Mouse (Mus musculus) forebrain, embryonic 15.5 days (tissue): Measurements from ENCODE around the gene Mamld1. TPM values are rescaled to one million over a fixed set of nuclear protein-coding genes. Genes with fewer than 3 reads are reported as not detected.

Experiments used
- ATAC-seq: fragments of 200-750 bp; cut with Nextera tagmentation; replicated peaks from 2 replicates; pipeline ENCODE4 v1.8.0; 2017; ENCODE audit warnings: mild to moderate bottlenecking, moderate TSS enrichment, moderate library complexity
- H3K27ac ChIP-seq: fragments of 300-500 bp; sonication (generic); replicated peaks from 2 replicates; pipeline ENCODE4 v1.5.1; 2015; ENCODE audit warnings: mild to moderate bottlenecking, inconsistent platforms
- H3K27me3 ChIP-seq: fragments of 300-500 bp; sonication (generic); 2 replicates; pipeline ENCODE4 v1.6.1; 2015; ENCODE audit warnings: inconsistent platforms
- H3K36me3 ChIP-seq: fragments of 300-500 bp; sonication (generic); 2 replicates; pipeline ENCODE4 v1.6.1; 2015; ENCODE audit warnings: mild to moderate bottlenecking, inconsistent platforms
- H3K4me1 ChIP-seq: fragments of 300-500 bp; sonication (generic); 2 replicates; pipeline ENCODE4 v1.6.1; 2015; ENCODE audit warnings: inconsistent platforms
- H3K4me2 ChIP-seq: fragments of 300-500 bp; sonication (generic); replicated peaks from 2 replicates; pipeline ENCODE4 v1.6.1; 2015; ENCODE audit warnings: mild to moderate bottlenecking, inconsistent platforms
- H3K4me3 ChIP-seq: fragments of 300-500 bp; sonication (generic); 2 replicates; pipeline ENCODE4 v1.5.1; 2015; ENCODE audit warnings: mild to moderate bottlenecking, inconsistent platforms
- H3K9ac ChIP-seq: fragments of 300-500 bp; sonication (generic); replicated peaks from 2 replicates; pipeline ENCODE4 v1.6.1; 2015; ENCODE audit warnings: mild to moderate bottlenecking, inconsistent platforms
- H3K9me3 ChIP-seq: fragments of 300-500 bp; sonication (generic); 2 replicates; pipeline ENCODE4 v1.6.1; 2016; ENCODE audit warnings: inconsistent platforms
- WGBS: fragments of 180-500 bp; shearing (Covaris S2); methylation state at CpG from one replicate; pipeline ENCODE4 v1.1.7; 2015; ENCODE audit warnings: mixed read lengths; 5-methylcytosine and 5-hydroxymethylcytosine counted together
- polyA plus RNA-seq: library from polyadenylated mRNA; unstranded; fragments of >200 nt; fragmentation: Nextera tagmentation; extraction: Ambion mirVana; gene quantifications from 2 replicates; pipeline ENCODE4 v1.2.1, GENCODE M21; 2015

Mamld1 gene
- polyA plus RNA-seq, 1 experiment from 2014 or later = 4.3 TPM

GRCm38 (mm10) chrX:71181526-71181925 lies 131.5 kb downstream of the Mamld1 start:
- peak; percentile 53; the same call in 1 of the 2 replicates for ATAC-seq
- no peak overlapping the region for H3K27ac ChIP-seq

GRCm38 (mm10) chrX:71183671-71184070 lies 133.6 kb downstream of the Mamld1 start:
- Histone ChIP-seq H3K27me3 (no peaks in the 10 kb centered on the region), H3K27ac (no peak overlapping the region), H3K4me2 (no peak overlapping the region), H3K36me3 (no peaks in the 10 kb centered on the region), H3K4me1 (no peaks in the 10 kb centered on the region), H3K4me3 (no peak overlapping the region), H3K9ac (no peak overlapping the region), H3K9me3 (no peaks in the 10 kb centered on the region)
- ATAC-seq = no peak
- 76% methylated on average over 4 of the region's 4 CpGs for WGBS

More at GRCm38 (mm10) chrX:71181526-71181925, 131.5 kb downstream of the Mamld1 start:
- no peak overlapping the region for H3K4me3 ChIP-seq
- no peaks in the 10 kb centered on the region for H3K36me3 ChIP-seq
- no peak overlapping the region for H3K9ac ChIP-seq
- no peaks in the 10 kb centered on the region for H3K27me3 ChIP-seq
- WGBS = 60% methylated on average over 3 of the region's 3 CpGs
- H3K4me2 ChIP-seq = no peak overlapping the region
- H3K9me3 ChIP-seq = no peaks in the 10 kb centered on the region
- H3K4me1 ChIP-seq = no peaks in the 10 kb centered on the region

- ATAC-seq = no peak
- Histone ChIP-seq H3K27me3 (no peaks in the 10 kb centered on the region), H3K4me2 (no peak overlapping the region), H3K4me1 (no peaks in the 10 kb centered on the region), H3K36me3 (no peaks in the 10 kb centered on the region), H3K4me3 (no peak overlapping the region), H3K9ac (no peak overlapping the region), H3K27ac (no peak overlapping the region), H3K9me3 (no peaks in the 10 kb centered on the region)
- whole genome bisulfite sequencing = 75% methylated on average over 1 of the region's 1 CpGs
Observed at GRCm38 (mm10) chrX:71186396-71186795, 136.3 kb downstream of the Mamld1 start.

- H3K9ac ChIP-seq = no peak overlapping the region
- H3K27me3 ChIP-seq = no peaks in the 10 kb centered on the region
- ATAC-seq = no peak
- H3K9me3 ChIP-seq = no peaks in the 10 kb centered on the region
- H3K4me2 ChIP-seq = no peak overlapping the region
- H3K4me1 ChIP-seq = no peaks in the 10 kb centered on the region
- H3K36me3 ChIP-seq = no peaks in the 10 kb centered on the region
- 72% methylated on average over 2 of the region's 2 CpGs for WGBS
- no peak overlapping the region for H3K4me3 ChIP-seq
- H3K27ac ChIP-seq = no peak overlapping the region
Observed at GRCm38 (mm10) chrX:71204776-71205175, 154.7 kb downstream of the Mamld1 start.

Other genes with a start within 250 kb of the Mamld1 start
- gene Mtm1, start 160.5 kb downstream of the Mamld1 start, polyA plus RNA-seq = 4.4 and 5.4 TPM in 2 replicates